Mouse (Mus musculus): ENCODE measurements around the gene Kpna7. TPM values are rescaled to one million over a fixed set of nuclear protein-coding genes. Genes with fewer than 3 reads are reported as not detected.
A peak's percentile ranks its signal among the peaks of the same experiment; 100 is the strongest.
"Not testable (repeated sequence)": the region's sequence is repeated elsewhere in the genome, so short reads cannot be mapped to it uniquely, and the experiment has no call there.

The Kpna7 gene
- polyA plus RNA-seq, 1 experiment from 2014 or later, result not detected

DNA sequence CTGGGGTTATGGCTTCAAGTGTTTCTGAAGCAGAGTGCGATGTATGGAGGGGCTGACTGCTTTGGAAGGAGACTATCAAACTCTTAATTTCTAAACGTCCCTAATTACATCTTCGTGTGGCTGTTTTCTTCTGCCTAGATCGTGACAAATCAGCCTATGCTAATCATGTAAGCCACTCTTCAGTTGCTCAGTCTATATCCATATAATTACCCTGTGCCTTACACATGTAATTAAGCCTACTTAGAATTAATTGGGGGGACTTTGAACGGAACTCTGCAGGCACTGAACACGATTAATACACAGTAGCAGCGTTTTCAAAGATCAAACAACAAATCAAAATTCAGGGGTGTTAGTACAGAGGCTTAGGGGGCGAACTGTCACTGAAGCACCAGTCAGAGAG is 25.9 kb downstream of the Kpna7 start:
- Histone ChIP-seq H3K4me3 (no peak overlapping the region), H3K4me1 (replicated peaks) (no peaks in the 10 kb centered on the region)
- 87% methylated on average over 8 of the region's 8 CpGs for WGBS

DNA sequence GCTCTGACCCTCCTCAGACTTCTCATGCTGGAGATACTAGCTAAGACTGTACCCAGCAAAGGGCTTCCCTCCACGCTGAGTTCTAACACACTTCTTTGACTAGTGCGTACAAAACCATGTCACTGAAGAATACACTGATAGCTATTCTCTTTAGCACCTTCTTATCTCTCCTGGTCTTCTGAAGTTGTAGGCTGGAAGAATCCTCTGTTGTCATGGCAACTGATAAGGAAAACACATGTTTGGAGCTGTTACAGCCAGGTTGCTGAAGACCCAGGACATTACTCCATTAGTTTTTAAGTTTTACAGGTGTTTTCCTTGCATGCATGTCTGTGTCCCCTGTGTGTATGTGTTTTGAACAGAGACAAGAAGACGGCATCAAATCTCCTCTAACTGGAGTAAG is 29.6 kb downstream of the Kpna7 start:
- H3K27ac ChIP-seq; H3K4me3 ChIP-seq; H3K9me3 ChIP-seq; H3K36me3 ChIP-seq; DNase-seq (ENCODE audit: low spot score); H3K27me3 ChIP-seq (ENCODE audit: insufficient read depth, poor library complexity, severe bottlenecking); H3K4me1 ChIP-seq (replicated peaks): not testable (repeated sequence)
- 88% methylated on average over 3 of the region's 3 CpGs for WGBS

More for the DNA sequence above, 25.9 kb downstream of the Kpna7 start:
- Histone ChIP-seq H3K36me3 (no peaks in the 10 kb centered on the region), H3K27ac (no peak overlapping the region), H3K9me3 (no peaks in the 10 kb centered on the region), H3K27me3 (ENCODE audit: insufficient read depth, poor library complexity, severe bottlenecking) (no peaks in the 10 kb centered on the region)
- no peak for DNase-seq (ENCODE audit: low spot score)

DNA sequence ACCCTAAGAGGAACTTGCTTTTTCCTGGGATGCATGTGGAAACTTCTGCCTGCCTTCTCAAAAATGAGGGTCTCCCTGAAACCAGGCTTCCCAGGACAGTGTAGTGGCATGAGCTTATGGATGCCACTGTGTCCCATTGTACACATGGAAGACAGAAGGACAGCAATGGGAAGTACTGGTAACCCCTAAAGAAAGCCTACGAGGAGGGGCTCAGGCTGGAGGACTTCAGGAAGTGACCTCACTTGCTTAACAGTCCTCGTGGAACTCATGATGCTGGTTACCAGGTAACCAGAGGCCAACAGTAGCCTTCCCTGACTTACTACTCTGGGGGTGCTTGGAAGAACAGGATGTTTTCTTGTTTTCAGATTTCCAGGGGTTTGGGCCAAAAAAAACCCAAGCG is 41.1 kb downstream of the Kpna7 start, which contains the start of gene 1700018F24Rik:
TSS of gene 1700018F24Rik (plus strand) at position 301 of the 400 bp plus-strand sequence.
- H3K27ac ChIP-seq; H3K9me3 ChIP-seq; H3K36me3 ChIP-seq; H3K27me3 ChIP-seq (ENCODE audit: insufficient read depth, poor library complexity, severe bottlenecking); H3K4me3 ChIP-seq; H3K4me1 ChIP-seq (replicated peaks); DNase-seq (ENCODE audit: low spot score): not testable (repeated sequence)
- 75% methylated on average over 3 of the region's 3 CpGs for WGBS

DNA sequence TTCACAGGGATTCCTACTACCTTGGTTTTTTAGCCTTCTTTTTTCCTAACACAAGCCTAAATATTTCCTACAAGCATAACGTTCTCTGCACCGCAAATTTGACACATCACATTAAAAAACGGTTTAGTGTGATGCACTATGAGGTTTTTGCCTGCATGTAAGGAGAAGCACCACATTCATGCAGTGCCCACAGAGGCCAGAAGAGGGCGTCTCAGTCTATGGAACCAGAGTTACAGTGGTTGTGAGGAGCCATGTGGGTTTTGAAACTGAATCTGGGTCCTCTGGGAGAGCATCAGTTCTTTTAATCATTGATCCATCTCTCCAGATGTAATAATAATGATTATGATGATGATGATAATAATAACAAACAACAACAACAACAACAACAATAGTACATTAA is 42.2 kb downstream of the Kpna7 start:
- H3K9me3 ChIP-seq, result no peaks in the 10 kb centered on the region
- no peaks in the 10 kb centered on the region for H3K27me3 ChIP-seq (ENCODE audit: insufficient read depth, poor library complexity, severe bottlenecking)
- H3K4me1 ChIP-seq (replicated peaks), result no peaks in the 10 kb centered on the region
- peak; percentile 25 for DNase-seq (ENCODE audit: low spot score)
- no peaks in the 10 kb centered on the region for H3K36me3 ChIP-seq
- no peak overlapping the region for H3K4me3 ChIP-seq
- WGBS, result 47% methylated on average over 4 of the region's 4 CpGs
- no peak overlapping the region for H3K27ac ChIP-seq

DNA sequence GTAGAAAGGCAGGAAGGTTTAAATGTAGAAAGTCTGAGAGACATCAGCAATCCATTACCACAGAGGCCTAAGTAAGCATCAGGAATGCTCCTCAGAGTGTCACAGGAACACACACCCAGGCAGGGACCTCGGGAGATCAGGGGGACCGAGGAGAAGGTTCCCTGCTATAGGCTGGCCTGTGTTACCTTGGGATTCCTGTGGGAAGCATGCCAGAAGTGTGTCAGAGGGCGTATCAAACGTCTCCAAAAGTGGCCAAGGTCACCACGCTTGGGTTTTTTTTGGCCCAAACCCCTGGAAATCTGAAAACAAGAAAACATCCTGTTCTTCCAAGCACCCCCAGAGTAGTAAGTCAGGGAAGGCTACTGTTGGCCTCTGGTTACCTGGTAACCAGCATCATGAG is 51.4 kb downstream of the Kpna7 start, which contains the start of gene Gm4871:
TSS of gene Gm4871 (minus strand) at position 364 of the 400 bp plus-strand sequence.
- H3K36me3 ChIP-seq; H3K27ac ChIP-seq; H3K9me3 ChIP-seq; H3K4me3 ChIP-seq; DNase-seq (ENCODE audit: low spot score); H3K27me3 ChIP-seq (ENCODE audit: insufficient read depth, poor library complexity, severe bottlenecking); H3K4me1 ChIP-seq (replicated peaks): not testable (repeated sequence)
- 70% methylated on average over 5 of the region's 5 CpGs for WGBS

DNA sequence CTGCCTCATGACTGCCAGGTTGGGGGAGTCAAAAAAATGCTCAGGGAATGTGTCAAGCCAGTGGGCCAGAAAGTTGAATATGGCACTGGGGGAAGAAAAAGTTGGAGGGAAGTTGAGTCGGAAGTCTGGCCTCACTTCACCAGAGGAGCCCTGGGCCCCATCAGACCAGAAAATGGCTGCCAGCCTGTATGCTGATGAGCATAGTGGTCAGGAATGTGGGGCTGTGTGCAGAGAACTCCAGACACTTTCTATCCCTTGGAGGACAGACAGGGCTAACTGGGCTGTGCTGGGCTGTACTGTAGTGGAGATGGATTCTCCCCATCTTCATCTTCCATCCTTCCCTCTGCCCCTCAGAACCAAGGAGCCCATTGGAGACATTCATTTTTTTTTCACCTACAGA is 53.4 kb downstream of the Kpna7 start:
- 86% methylated on average over 1 of the region's 1 CpGs for WGBS
- H3K4me1 ChIP-seq (replicated peaks); H3K9me3 ChIP-seq; H3K36me3 ChIP-seq; DNase-seq (ENCODE audit: low spot score); H3K27ac ChIP-seq; H3K4me3 ChIP-seq; H3K27me3 ChIP-seq (ENCODE audit: insufficient read depth, poor library complexity, severe bottlenecking): not testable (repeated sequence)

DNA sequence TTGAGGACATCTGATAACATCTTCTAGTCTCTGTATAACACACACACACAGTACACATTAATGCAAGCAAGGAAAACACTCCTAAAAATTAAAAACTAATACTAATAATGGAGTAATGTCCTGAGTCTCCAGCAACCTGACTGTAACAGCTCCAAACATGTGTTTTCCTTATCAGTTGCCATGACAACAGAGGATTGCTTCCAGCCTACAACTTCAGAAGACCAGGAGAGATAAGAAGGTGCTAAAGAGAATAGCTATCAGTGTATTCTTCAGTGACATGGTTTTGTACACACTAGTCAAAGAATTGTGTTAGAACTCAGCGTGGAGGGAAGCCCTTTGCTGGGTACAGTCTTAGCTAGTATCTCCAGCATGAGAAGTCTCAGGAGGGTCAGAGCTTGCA is 63.1 kb downstream of the Kpna7 start:
- not testable (repeated sequence) for H3K27me3 ChIP-seq (ENCODE audit: insufficient read depth, poor library complexity, severe bottlenecking); H3K36me3 ChIP-seq; DNase-seq (ENCODE audit: low spot score); H3K4me3 ChIP-seq; H3K4me1 ChIP-seq (replicated peaks); H3K9me3 ChIP-seq; H3K27ac ChIP-seq
- 82% methylated on average over 1 of the region's 1 CpGs for WGBS

DNA sequence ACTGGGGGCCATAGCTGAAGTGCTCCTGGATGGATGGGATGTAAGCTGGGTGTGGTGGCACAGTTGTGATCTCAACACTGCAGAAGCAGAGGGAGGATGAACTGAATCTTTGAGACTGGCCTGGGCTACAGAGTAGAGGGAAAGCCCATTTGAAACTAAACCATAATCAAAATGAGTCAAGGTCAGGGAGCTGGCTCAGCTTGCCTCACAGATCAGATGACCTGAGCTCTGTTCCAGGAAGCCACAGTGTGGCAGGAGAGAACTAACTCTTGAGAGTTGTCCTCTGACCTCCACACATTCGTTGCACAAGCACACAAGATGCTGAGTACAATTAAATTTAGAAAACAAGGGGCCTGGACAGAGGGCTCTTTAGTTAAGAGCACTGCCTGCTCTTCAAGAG is 63.6 kb downstream of the Kpna7 start:
- H3K27me3 ChIP-seq (ENCODE audit: insufficient read depth, poor library complexity, severe bottlenecking); H3K4me3 ChIP-seq; H3K36me3 ChIP-seq; H3K27ac ChIP-seq; DNase-seq (ENCODE audit: low spot score); H3K9me3 ChIP-seq; H3K4me1 ChIP-seq (replicated peaks): not testable (repeated sequence)
- 61% methylated on average over 1 of the region's 1 CpGs for WGBS

DNA sequence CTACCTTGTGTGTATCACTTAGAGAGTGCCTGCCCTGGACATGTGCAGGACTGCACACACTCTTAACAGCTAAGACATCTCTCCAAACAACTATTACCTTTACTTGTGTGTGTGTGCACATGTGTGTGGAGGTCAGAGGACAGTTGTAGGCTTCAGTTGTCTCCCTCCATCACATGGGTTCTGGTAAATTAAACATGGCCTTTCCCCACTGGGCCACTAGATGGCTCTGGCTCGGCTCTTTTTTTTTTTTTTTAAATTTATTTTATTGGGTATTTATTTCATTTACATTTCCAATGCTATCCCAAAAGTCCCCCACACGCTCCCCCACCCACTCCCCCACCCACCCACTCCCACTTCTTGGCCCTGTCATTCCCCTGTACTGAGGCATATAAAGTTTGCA is 67.1 kb downstream of the Kpna7 start:
- not testable (repeated sequence) for H3K27me3 ChIP-seq (ENCODE audit: insufficient read depth, poor library complexity, severe bottlenecking); H3K9me3 ChIP-seq; H3K4me3 ChIP-seq; H3K4me1 ChIP-seq (replicated peaks); H3K36me3 ChIP-seq; DNase-seq (ENCODE audit: low spot score); H3K27ac ChIP-seq
- 38% methylated on average over 2 of the region's 2 CpGs for WGBS

DNA sequence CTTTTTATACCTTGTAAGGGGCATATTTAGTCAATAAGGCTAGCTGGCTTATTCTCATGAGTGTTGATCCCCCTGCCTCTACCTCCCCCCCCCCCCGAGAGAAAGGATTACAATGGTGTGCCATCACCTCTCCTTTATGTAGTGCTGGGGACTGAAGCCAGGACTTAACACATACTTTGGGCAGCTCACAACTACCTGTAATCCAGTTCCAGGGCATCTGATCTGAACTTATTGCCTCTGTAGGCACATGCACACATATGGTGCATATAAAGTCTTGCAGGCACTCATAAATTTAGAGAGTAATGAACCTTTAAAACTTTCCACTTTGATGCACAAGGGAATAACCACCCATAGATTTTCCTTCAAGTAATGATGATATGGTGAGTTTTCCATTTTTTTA is 69.6 kb downstream of the Kpna7 start:
- 80% methylated on average over 1 of the region's 1 CpGs for WGBS
- H3K36me3 ChIP-seq, result no peaks in the 10 kb centered on the region
- H3K4me1 ChIP-seq (replicated peaks), result no peaks in the 10 kb centered on the region
- no peak for DNase-seq (ENCODE audit: low spot score)
- H3K9me3 ChIP-seq, result no peaks in the 10 kb centered on the region
- H3K4me3 ChIP-seq, result no peak overlapping the region
- no peaks in the 10 kb centered on the region for H3K27me3 ChIP-seq (ENCODE audit: insufficient read depth, poor library complexity, severe bottlenecking)
- no peak overlapping the region for H3K27ac ChIP-seq

DNA sequence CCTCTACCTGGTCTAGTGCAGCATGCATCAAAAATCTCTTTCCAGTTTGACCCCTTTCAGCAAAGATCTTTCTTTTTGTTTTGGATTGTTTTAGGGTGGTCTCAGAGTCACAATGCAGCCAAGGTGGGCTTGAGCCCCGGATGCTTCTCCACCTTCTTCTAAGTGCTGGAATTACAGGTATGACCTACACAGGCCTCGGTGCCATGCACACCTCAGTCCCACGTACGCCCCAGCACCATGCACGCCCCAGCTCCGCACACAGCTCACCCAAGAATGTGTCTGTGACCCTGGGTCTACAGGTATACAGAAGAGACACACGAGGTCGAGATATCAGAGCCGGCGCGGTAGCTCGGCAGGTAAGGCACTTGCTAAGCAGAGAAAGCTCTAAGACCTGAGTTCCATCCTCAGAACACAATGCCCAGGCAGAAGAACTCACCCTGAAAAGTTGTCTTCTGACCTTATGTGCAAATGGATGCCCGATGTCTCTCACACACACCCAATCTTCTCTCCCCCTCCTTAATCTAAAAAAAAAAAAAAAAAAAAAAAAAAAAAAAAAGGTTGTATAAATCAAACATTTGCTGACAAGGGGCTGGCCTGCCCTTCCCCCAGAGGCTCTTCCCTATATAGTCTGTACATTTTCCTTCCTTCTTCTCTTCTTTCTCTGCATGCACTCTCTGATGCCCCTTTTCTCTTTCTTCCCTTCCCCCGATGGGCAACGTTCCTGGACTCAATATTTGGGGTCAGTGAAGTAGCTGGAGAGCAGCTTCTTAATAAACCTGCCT is 74.8 kb downstream of the Kpna7 start:
- Histone ChIP-seq H3K27ac (no peak overlapping the region), H3K36me3 (no peaks in the 10 kb centered on the region), H3K9me3 (no peaks in the 10 kb centered on the region), H3K4me3 (no peak overlapping the region), H3K27me3 (ENCODE audit: insufficient read depth, poor library complexity, severe bottlenecking) (no peaks in the 10 kb centered on the region), H3K4me1 (replicated peaks) (no peaks in the 10 kb centered on the region)
- WGBS, result 92% methylated on average over 15 of the region's 15 CpGs
- DNase-seq (ENCODE audit: low spot score), result no peak

DNA sequence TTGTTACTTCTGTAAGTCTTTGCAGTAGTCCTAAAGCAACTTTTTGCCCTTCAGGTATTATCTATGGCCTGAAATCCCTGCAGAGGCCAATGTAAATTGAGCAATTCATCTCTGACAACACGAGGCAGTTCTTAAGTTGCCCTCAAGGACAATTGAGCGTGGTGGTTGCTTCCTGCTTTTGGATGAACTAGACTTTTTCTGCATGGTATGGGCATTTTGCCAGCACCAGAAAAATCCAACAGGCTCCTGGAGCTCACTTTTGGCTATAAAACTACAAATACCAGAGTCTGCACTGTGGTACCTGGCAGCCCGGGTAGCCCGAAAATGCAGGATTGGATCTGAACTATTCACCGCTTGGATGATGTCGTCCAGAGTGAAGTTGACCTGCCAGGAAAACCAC is 78.2 kb downstream of the Kpna7 start:
- H3K4me3 ChIP-seq, result no peak overlapping the region
- no peaks in the 10 kb centered on the region for H3K4me1 ChIP-seq (replicated peaks)
- no peaks in the 10 kb centered on the region for H3K27me3 ChIP-seq (ENCODE audit: insufficient read depth, poor library complexity, severe bottlenecking)
- no peak for DNase-seq (ENCODE audit: low spot score)
- no peak overlapping the region for H3K27ac ChIP-seq
- WGBS, result 89% methylated on average over 6 of the region's 6 CpGs
- no peaks in the 10 kb centered on the region for H3K9me3 ChIP-seq
- no peaks in the 10 kb centered on the region for H3K36me3 ChIP-seq

DNA sequence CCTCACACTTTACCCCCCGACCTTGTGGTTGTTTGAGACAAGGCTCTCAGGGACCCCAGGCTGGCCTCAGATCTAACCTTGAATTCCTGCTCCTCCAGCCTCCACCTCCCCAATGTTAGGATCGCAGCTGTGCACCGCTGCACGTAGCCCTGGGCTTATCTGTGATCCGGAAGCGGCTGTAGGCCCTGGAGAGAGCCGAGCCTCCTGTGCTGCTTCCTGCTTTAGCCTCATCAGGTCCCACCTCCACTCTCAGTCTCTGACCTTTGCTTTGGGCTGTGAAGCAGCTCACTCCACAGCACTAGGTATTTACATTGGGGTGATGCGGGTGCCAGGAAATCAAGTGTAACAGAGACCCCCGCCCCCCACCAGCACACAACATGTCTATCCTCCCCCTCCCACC is 79.3 kb downstream of the Kpna7 start:
- Histone ChIP-seq H3K27me3 (ENCODE audit: insufficient read depth, poor library complexity, severe bottlenecking) (no peaks in the 10 kb centered on the region), H3K9me3 (no peaks in the 10 kb centered on the region), H3K27ac (no peak overlapping the region), H3K4me3 (no peak overlapping the region), H3K36me3 (no peaks in the 10 kb centered on the region), H3K4me1 (replicated peaks) (no peaks in the 10 kb centered on the region)
- DNase-seq (ENCODE audit: low spot score), result no peak
- WGBS, result 83% methylated on average over 9 of the region's 9 CpGs

DNA sequence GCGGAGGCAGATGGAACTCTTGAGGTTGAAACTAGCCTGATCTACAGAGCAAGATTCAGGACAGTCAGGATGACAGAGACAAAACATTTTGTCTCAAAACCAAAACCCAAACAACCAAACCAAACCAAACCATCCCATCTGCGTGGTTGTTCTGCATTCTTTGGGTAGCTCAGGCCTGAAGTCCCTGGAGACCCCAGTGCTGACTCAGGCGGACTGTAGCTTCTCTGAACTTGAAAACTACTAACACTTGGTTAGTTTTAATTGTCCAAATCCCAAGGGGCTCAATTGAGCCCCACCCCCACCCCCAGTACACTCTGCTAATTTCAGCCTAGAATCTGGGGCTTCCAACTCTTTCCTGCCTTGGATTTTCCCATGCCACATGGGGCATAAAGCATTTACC is 80.5 kb downstream of the Kpna7 start:
- H3K36me3 ChIP-seq, result no peaks in the 10 kb centered on the region
- no peak for DNase-seq (ENCODE audit: low spot score)
- H3K27ac ChIP-seq, result no peak overlapping the region
- H3K27me3 ChIP-seq (ENCODE audit: insufficient read depth, poor library complexity, severe bottlenecking), result no peaks in the 10 kb centered on the region
- no peak overlapping the region for H3K4me3 ChIP-seq
- no peaks in the 10 kb centered on the region for H3K9me3 ChIP-seq
- 77% methylated on average over 3 of the region's 3 CpGs for WGBS
- no peaks in the 10 kb centered on the region for H3K4me1 ChIP-seq (replicated peaks)
